Mouse (Mus musculus): ENCODE results near the gene Gm498. TPM values are rescaled to one million over a fixed set of nuclear protein-coding genes. Genes with fewer than 3 reads are reported as not detected.

The Gm498 gene
- polyA plus RNA-seq, 1 experiment from 2014 or later = not detected

- H3K27me3 ChIP-seq (ENCODE audit: insufficient read depth, low read length) = no peaks in the 10 kb centered on the region
- ATAC-seq (replicated peaks; ENCODE audit: low FRiP score, low read depth) = no peak
- H3K36me3 ChIP-seq (ENCODE audit: insufficient read depth, low read length) = 0 out of 2 replicates have a peak, but pooled peaks cover 6% of the 10 kb centered on the region
- TF ChIP-seq CTCF (IDR thresholded peaks at IDR 0.05; ENCODE audit: low read depth) = no peak
- no peak overlapping the region for H3K4me3 ChIP-seq (replicated peaks; ENCODE audit: low read depth, low read length)
- no peak overlapping the region for H3K4me2 ChIP-seq (ENCODE audit: low read length)
- H3K4me1 ChIP-seq (replicated peaks; ENCODE audit: insufficient read depth, low read length) = peaks cover 5% of the 10 kb centered on the region; the same call in 1 of the 2 replicates
- DNase-seq (ENCODE audit: low spot score) = no peak
- WGBS = 61% methylated on average over 3 of the region's 3 CpGs
- H3K9ac ChIP-seq (ENCODE audit: low read depth, low read length) = no peak overlapping the region
- H3K9me3 ChIP-seq (replicated peaks; ENCODE audit: low read length) = no peaks in the 10 kb centered on the region
- no peak overlapping the region for H3K27ac ChIP-seq
These were observed 31.7 kb upstream of the Gm498 start for GRCm38 (mm10) chr7:143834972-143835371.

- TF ChIP-seq CTCF (IDR thresholded peaks at IDR 0.05; ENCODE audit: low read depth) = no peak
- no peak for DNase-seq (ENCODE audit: low spot score)
- ATAC-seq (replicated peaks; ENCODE audit: low FRiP score, low read depth) = no peak
- Histone ChIP-seq H3K4me2 (ENCODE audit: low read length) (no peak overlapping the region), H3K27me3 (ENCODE audit: insufficient read depth, low read length) (no peaks in the 10 kb centered on the region), H3K9me3 (replicated peaks; ENCODE audit: low read length) (no peaks in the 10 kb centered on the region), H3K36me3 (ENCODE audit: insufficient read depth, low read length) (peaks cover 28% of the 10 kb centered on the region; the same call in 1 of the 2 replicates), H3K4me3 (replicated peaks; ENCODE audit: low read depth, low read length) (no peak overlapping the region), H3K9ac (ENCODE audit: low read depth, low read length) (no peak overlapping the region), H3K4me1 (replicated peaks; ENCODE audit: insufficient read depth, low read length) (no peaks in the 10 kb centered on the region), H3K27ac (no peak overlapping the region)
- 76% methylated on average over 3 of the region's 3 CpGs for WGBS
These were observed 28.8 kb upstream of the Gm498 start for GRCm38 (mm10) chr7:143837705-143838358.

GRCm38 (mm10) chr7:143840121-143840520, 26.5 kb upstream of the Gm498 start:
- Histone ChIP-seq H3K9me3 (replicated peaks; ENCODE audit: low read length) (no peaks in the 10 kb centered on the region), H3K27me3 (ENCODE audit: insufficient read depth, low read length) (no peaks in the 10 kb centered on the region), H3K27ac (no peak overlapping the region), H3K4me1 (replicated peaks; ENCODE audit: insufficient read depth, low read length) (no peaks in the 10 kb centered on the region), H3K4me3 (replicated peaks; ENCODE audit: low read depth, low read length) (no peak overlapping the region), H3K36me3 (ENCODE audit: insufficient read depth, low read length) (peaks cover 47% of the 10 kb centered on the region), H3K9ac (ENCODE audit: low read depth, low read length) (no peak overlapping the region), H3K4me2 (ENCODE audit: low read length) (no peak overlapping the region)
- no peak for DNase-seq (ENCODE audit: low spot score)
- TF ChIP-seq CTCF (IDR thresholded peaks at IDR 0.05; ENCODE audit: low read depth) = no peak
- 90% methylated on average over 5 of the region's 5 CpGs for WGBS
- no peak for ATAC-seq (replicated peaks; ENCODE audit: low FRiP score, low read depth)

- WGBS = 97% methylated on average over 8 of the region's 8 CpGs
- DNase-seq (ENCODE audit: low spot score) = no peak
- no peaks in the 10 kb centered on the region for H3K4me1 ChIP-seq (replicated peaks; ENCODE audit: insufficient read depth, low read length)
- TF ChIP-seq CTCF (IDR thresholded peaks at IDR 0.05; ENCODE audit: low read depth) = no peak
- no peak overlapping the region for H3K9ac ChIP-seq (ENCODE audit: low read depth, low read length)
- H3K27ac ChIP-seq = no peak overlapping the region
- no peak for ATAC-seq (replicated peaks; ENCODE audit: low FRiP score, low read depth)
- no peak overlapping the region for H3K4me2 ChIP-seq (ENCODE audit: low read length)
- H3K36me3 ChIP-seq (ENCODE audit: insufficient read depth, low read length) = peaks cover 57% of the 10 kb centered on the region
- no peak overlapping the region for H3K4me3 ChIP-seq (replicated peaks; ENCODE audit: low read depth, low read length)
- H3K9me3 ChIP-seq (replicated peaks; ENCODE audit: low read length) = no peaks in the 10 kb centered on the region
- no peaks in the 10 kb centered on the region for H3K27me3 ChIP-seq (ENCODE audit: insufficient read depth, low read length)
These were observed 25.3 kb upstream of the Gm498 start for GRCm38 (mm10) chr7:143841301-143841700.

GRCm38 (mm10) chr7:143848127-143848767, 18.4 kb upstream of the Gm498 start:
- DNase-seq (ENCODE audit: low spot score) = no peak

GRCm38 (mm10) chr7:143848768-143849482, 17.7 kb upstream of the Gm498 start:
- Histone ChIP-seq H3K4me3 (replicated peaks; ENCODE audit: low read depth, low read length) (no peak overlapping the region), H3K27me3 (ENCODE audit: insufficient read depth, low read length) (no peaks in the 10 kb centered on the region), H3K27ac (no peak overlapping the region), H3K9me3 (replicated peaks; ENCODE audit: low read length) (no peaks in the 10 kb centered on the region), H3K9ac (ENCODE audit: low read depth, low read length) (no peak overlapping the region), H3K4me2 (ENCODE audit: low read length) (no peak overlapping the region), H3K4me1 (replicated peaks; ENCODE audit: insufficient read depth, low read length) (no peaks in the 10 kb centered on the region), H3K36me3 (ENCODE audit: insufficient read depth, low read length) (peaks cover 38% of the 10 kb centered on the region)
- no peak for TF ChIP-seq CTCF (IDR thresholded peaks at IDR 0.05; ENCODE audit: low read depth)
- WGBS = 79% methylated on average over 6 of the region's 8 CpGs
- DNase-seq (ENCODE audit: low spot score) (no peak), ATAC-seq (replicated peaks; ENCODE audit: low FRiP score, low read depth) (no peak; the same call in 1 of the 2 replicates)

More at GRCm38 (mm10) chr7:143848127-143848767, 18.4 kb upstream of the Gm498 start:
- H3K27ac ChIP-seq = no peak overlapping the region
- no peak for TF ChIP-seq CTCF (IDR thresholded peaks at IDR 0.05; ENCODE audit: low read depth)
- no peak overlapping the region for H3K9ac ChIP-seq (ENCODE audit: low read depth, low read length)
- H3K36me3 ChIP-seq (ENCODE audit: insufficient read depth, low read length) = peaks cover 43% of the 10 kb centered on the region
- H3K4me3 ChIP-seq (replicated peaks; ENCODE audit: low read depth, low read length) = no peak overlapping the region
- 93% methylated on average over 5 of the region's 5 CpGs for WGBS
- ATAC-seq (replicated peaks; ENCODE audit: low FRiP score, low read depth) = no peak
- no peak overlapping the region for H3K4me2 ChIP-seq (ENCODE audit: low read length)
- H3K27me3 ChIP-seq (ENCODE audit: insufficient read depth, low read length) = no peaks in the 10 kb centered on the region
- H3K4me1 ChIP-seq (replicated peaks; ENCODE audit: insufficient read depth, low read length) = no peaks in the 10 kb centered on the region
- no peaks in the 10 kb centered on the region for H3K9me3 ChIP-seq (replicated peaks; ENCODE audit: low read length)
